Mouse (Mus musculus) lung, embryonic 15.5 days (tissue): ENCODE measurements around the gene Antxr1. TPM values are rescaled to one million over a fixed set of nuclear protein-coding genes. Genes with fewer than 3 reads are reported as not detected.

Experiments used
- ATAC-seq: fragments of 200-750 bp; cut with Nextera tagmentation; 2 replicates; pipeline ENCODE4 v1.8.0; 2017; ENCODE audit warnings: moderate number of reproducible peaks, borderline replicate concordance; ENCODE audit not compliant: low FRiP score, low TSS enrichment; ENCODE audit errors: extremely low read depth
- H3K27ac ChIP-seq: fragments of 300-500 bp; sonication (generic); 2 replicates; pipeline ENCODE4 v1.5.1; 2015; ENCODE audit warnings: moderate library complexity, mild to moderate bottlenecking, inconsistent platforms
- H3K27me3 ChIP-seq: fragments of 300-500 bp; sonication (generic); 2 replicates; pipeline ENCODE4 v1.6.1; 2015; ENCODE audit warnings: inconsistent platforms
- H3K36me3 ChIP-seq: fragments of 300-500 bp; sonication (generic); 2 replicates; pipeline ENCODE4 v1.6.1; 2015; ENCODE audit warnings: inconsistent platforms
- H3K4me1 ChIP-seq: fragments of 300-500 bp; sonication (generic); 2 replicates; pipeline ENCODE4 v1.6.1; 2015; ENCODE audit warnings: inconsistent platforms
- H3K4me2 ChIP-seq: fragments of 300-500 bp; sonication (generic); 2 replicates; pipeline ENCODE4 v1.6.1; 2015; ENCODE audit warnings: inconsistent platforms, mild to moderate bottlenecking, moderate library complexity
- H3K4me3 ChIP-seq: fragments of 300-500 bp; sonication (generic); 2 replicates; pipeline ENCODE4 v1.5.1; 2015; ENCODE audit warnings: mild to moderate bottlenecking, inconsistent platforms
- H3K9ac ChIP-seq: fragments of 300-500 bp; sonication (generic); 2 replicates; pipeline ENCODE4 v1.6.1; 2015; ENCODE audit warnings: inconsistent platforms
- H3K9me3 ChIP-seq: fragments of 300-500 bp; sonication (generic); 2 replicates; pipeline ENCODE4 v1.6.1; 2016; ENCODE audit warnings: inconsistent platforms
- WGBS: fragments of 180-500 bp; shearing (Covaris S2); methylation state at CpG from one replicate; pipeline ENCODE4 v1.1.7; 2015; 5-methylcytosine and 5-hydroxymethylcytosine counted together
- polyA plus RNA-seq: library from polyadenylated mRNA; unstranded; fragments of >200 nt; fragmentation: Nextera tagmentation; extraction: Ambion mirVana; gene quantifications from 2 replicates; pipeline ENCODE4 v1.2.1, GENCODE M21; 2015

Gene Antxr1
- polyA plus RNA-seq, 1 experiment from 2014 or later = 13.6 TPM

GRCm38 (mm10) chr6:87131078-87131477 is 204.5 kb downstream of the Antxr1 start:
- ATAC-seq = no peak
- H3K27ac ChIP-seq = no peak overlapping the region
- no peaks in the 10 kb centered on the region for H3K9me3 ChIP-seq
- H3K4me2 ChIP-seq = no peak overlapping the region
- 64% methylated on average over 1 of the region's 1 CpGs for WGBS
- H3K27me3 ChIP-seq = no peaks in the 10 kb centered on the region
- H3K36me3 ChIP-seq = peaks cover 9% of the 10 kb centered on the region; the same call in 1 of the 2 replicates
- peaks cover 12% of the 10 kb centered on the region for H3K4me1 ChIP-seq
- H3K4me3 ChIP-seq = no peak overlapping the region
- no peak overlapping the region for H3K9ac ChIP-seq

- H3K9ac ChIP-seq = no peak overlapping the region
- ATAC-seq = no peak
- no peak overlapping the region for H3K4me2 ChIP-seq
- H3K36me3 ChIP-seq = peaks cover 6% of the 10 kb centered on the region; the same call in 1 of the 2 replicates
- no peaks in the 10 kb centered on the region for H3K27me3 ChIP-seq
- no peak overlapping the region for H3K27ac ChIP-seq
- WGBS = 90% methylated on average over 7 of the region's 7 CpGs
- no peaks in the 10 kb centered on the region for H3K9me3 ChIP-seq
- H3K4me3 ChIP-seq = no peak overlapping the region
- H3K4me1 ChIP-seq = peaks cover 12% of the 10 kb centered on the region
These were observed 205.0 kb downstream of the Antxr1 start for GRCm38 (mm10) chr6:87130628-87131027.

- H3K4me3 ChIP-seq = no peak overlapping the region
- H3K36me3 ChIP-seq = 0 out of 2 replicates have a peak, but pooled peaks cover 3% of the 10 kb centered on the region
- ATAC-seq = no peak
- peaks cover 12% of the 10 kb centered on the region for H3K4me1 ChIP-seq
- H3K4me2 ChIP-seq = no peak overlapping the region
- no peak overlapping the region for H3K9ac ChIP-seq
- no peak overlapping the region for H3K27ac ChIP-seq
- H3K9me3 ChIP-seq = no peaks in the 10 kb centered on the region
- no peaks in the 10 kb centered on the region for H3K27me3 ChIP-seq
- 85% methylated on average over 8 of the region's 8 CpGs for WGBS
These were observed 205.8 kb downstream of the Antxr1 start for GRCm38 (mm10) chr6:87129861-87130260.

DNA sequence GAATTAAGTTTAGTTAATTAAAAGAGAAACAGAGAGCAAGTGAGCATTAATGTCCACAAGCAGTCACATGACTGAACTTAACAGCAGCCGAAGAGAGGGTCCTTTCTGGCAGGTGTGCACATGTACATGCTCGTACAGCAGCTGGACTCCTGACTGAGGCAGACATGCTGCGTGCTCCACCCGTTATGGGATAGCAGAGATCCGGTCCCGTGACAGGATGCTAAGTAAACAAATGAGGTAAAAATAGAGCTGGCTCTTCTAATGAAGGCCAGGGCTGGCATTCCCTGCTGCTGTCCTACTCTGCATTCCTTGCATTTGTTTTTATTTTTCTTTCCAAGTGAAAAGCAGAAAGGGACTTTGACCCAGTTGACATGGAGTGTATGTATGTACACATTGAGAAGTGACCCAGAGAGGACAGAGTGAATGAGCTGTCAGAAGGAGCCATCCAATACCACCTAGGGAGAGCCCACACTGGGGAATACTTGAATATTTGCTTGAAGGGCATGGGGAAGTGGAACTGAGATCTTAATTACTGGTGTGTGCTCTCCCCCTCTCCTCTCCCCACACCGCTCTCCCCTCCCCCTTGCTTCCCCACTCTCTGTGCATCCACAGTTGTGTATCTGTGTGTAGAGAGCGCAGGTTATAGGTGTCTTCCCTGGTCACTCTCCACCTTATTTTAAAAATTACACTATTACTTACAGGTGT is 208.4 kb downstream of the Antxr1 start:
- H3K9me3 ChIP-seq = no peaks in the 10 kb centered on the region
- no peaks in the 10 kb centered on the region for H3K27me3 ChIP-seq
- ATAC-seq = peak; percentile 67; the same call in 1 of the 2 replicates
- H3K27ac ChIP-seq = peak overlapping the region; percentile 32; the same call in 1 of the 2 replicates
- 29% methylated on average over 8 of the region's 8 CpGs for WGBS
- peaks cover 12% of the 10 kb centered on the region for H3K4me1 ChIP-seq
- no peak overlapping the region for H3K4me3 ChIP-seq
- H3K36me3 ChIP-seq = no peaks in the 10 kb centered on the region
- no peak overlapping the region for H3K9ac ChIP-seq
- H3K4me2 ChIP-seq = no peak overlapping the region

DNA sequence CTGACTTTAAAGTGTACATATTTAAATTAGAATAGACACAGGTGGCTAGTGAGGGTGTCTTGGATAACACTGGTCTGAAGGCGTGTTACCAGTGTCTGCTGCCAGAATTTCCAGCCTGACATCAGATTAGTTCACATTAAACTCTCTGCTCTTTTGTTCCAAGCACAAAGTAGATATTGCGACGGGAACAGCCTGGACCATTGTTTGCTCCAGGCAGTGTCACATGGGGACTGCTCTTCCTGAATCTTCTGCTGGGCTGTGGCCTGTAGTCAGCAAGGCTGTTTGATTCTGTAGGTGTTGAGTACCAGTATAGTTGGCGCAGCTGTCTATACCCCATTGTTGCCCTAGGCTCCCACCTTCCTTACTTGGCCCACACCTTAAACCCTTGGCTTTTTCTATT is 211.6 kb downstream of the Antxr1 start:
- Histone ChIP-seq H3K4me1 (peaks cover 21% of the 10 kb centered on the region), H3K9ac (no peak overlapping the region), H3K27ac (no peak overlapping the region), H3K36me3 (no peaks in the 10 kb centered on the region), H3K9me3 (no peaks in the 10 kb centered on the region), H3K27me3 (no peaks in the 10 kb centered on the region), H3K4me2 (no peak overlapping the region), H3K4me3 (no peak overlapping the region)
- ATAC-seq = no peak
- WGBS = 80% methylated on average over 4 of the region's 4 CpGs

DNA sequence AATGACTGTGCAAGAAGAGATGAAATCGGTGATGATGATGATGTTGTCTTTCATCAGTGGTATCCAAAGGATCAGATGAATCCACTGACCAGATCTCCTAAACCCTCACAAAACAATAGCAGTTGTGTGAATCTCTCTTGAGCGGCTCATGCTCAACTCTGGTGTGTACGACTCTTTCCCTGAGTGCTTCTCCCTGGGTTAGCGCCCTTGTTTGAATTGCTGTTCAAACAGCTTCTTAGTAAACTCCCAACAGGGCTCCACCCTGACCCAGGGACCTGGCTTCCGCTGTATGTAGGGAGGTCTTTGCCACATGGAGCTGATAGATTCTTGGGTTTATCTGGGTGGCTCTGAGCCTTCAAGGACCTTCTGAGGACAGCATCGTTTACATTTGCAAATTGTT is 212.2 kb downstream of the Antxr1 start:
- no peak overlapping the region for H3K27ac ChIP-seq
- no peak overlapping the region for H3K4me3 ChIP-seq
- WGBS = 59% methylated on average over 6 of the region's 6 CpGs
- H3K27me3 ChIP-seq = no peaks in the 10 kb centered on the region
- H3K4me2 ChIP-seq = no peak overlapping the region
- no peak overlapping the region for H3K9ac ChIP-seq
- no peak for ATAC-seq
- no peaks in the 10 kb centered on the region for H3K9me3 ChIP-seq
- H3K4me1 ChIP-seq = peaks cover 21% of the 10 kb centered on the region
- H3K36me3 ChIP-seq = no peaks in the 10 kb centered on the region

GRCm38 (mm10) chr6:87121961-87122360 is 213.7 kb downstream of the Antxr1 start:
- no peaks in the 10 kb centered on the region for H3K9me3 ChIP-seq
- H3K27me3 ChIP-seq = no peaks in the 10 kb centered on the region
- no peak overlapping the region for H3K27ac ChIP-seq
- WGBS = 37% methylated on average over 7 of the region's 7 CpGs
- peaks cover 14% of the 10 kb centered on the region for H3K4me1 ChIP-seq
- no peak overlapping the region for H3K4me3 ChIP-seq
- ATAC-seq = no peak
- H3K9ac ChIP-seq = no peak overlapping the region
- H3K36me3 ChIP-seq = no peaks in the 10 kb centered on the region
- H3K4me2 ChIP-seq = no peak overlapping the region

GRCm38 (mm10) chr6:87120661-87121060 is 215.0 kb downstream of the Antxr1 start:
- no peaks in the 10 kb centered on the region for H3K36me3 ChIP-seq

DNA sequence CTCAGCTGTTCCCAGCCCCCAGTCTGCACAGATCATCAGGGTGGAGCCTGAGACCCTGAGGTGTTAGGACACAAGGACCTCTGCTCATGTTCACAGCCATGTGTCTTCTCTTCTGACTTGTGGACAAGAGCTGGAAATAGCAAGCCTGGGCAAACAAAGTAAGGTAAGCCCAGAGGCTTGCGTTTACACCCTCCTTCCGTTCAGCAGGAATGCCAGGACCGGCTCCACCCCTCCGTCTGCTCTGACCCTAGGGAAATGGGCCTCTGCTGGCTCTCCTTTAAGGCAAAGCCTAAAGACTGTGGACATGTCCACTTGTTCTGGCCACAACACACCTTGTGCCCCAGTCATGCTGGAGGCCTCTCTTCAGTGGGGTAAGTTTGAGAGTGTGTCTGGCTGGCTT is 215.6 kb downstream of the Antxr1 start:
- Histone ChIP-seq H3K9ac (no peak overlapping the region), H3K9me3 (no peaks in the 10 kb centered on the region), H3K4me3 (no peak overlapping the region), H3K4me1 (peaks cover 9% of the 10 kb centered on the region; the same call in 1 of the 2 replicates), H3K4me2 (no peak overlapping the region), H3K27me3 (no peaks in the 10 kb centered on the region), H3K36me3 (no peaks in the 10 kb centered on the region), H3K27ac (peak overlapping the region; percentile 67; the same call in 1 of the 2 replicates)
- WGBS = 31% methylated on average over 4 of the region's 4 CpGs
- ATAC-seq = no peak

More at GRCm38 (mm10) chr6:87120661-87121060, 215.0 kb downstream of the Antxr1 start:
- Histone ChIP-seq H3K4me1 (peaks cover 9% of the 10 kb centered on the region; the same call in 1 of the 2 replicates), H3K9ac (no peak overlapping the region), H3K27me3 (no peaks in the 10 kb centered on the region), H3K4me2 (no peak overlapping the region), H3K9me3 (no peaks in the 10 kb centered on the region), H3K4me3 (no peak overlapping the region), H3K27ac (no peak overlapping the region)
- ATAC-seq = no peak
- WGBS = 74% methylated on average over 6 of the region's 6 CpGs

DNA sequence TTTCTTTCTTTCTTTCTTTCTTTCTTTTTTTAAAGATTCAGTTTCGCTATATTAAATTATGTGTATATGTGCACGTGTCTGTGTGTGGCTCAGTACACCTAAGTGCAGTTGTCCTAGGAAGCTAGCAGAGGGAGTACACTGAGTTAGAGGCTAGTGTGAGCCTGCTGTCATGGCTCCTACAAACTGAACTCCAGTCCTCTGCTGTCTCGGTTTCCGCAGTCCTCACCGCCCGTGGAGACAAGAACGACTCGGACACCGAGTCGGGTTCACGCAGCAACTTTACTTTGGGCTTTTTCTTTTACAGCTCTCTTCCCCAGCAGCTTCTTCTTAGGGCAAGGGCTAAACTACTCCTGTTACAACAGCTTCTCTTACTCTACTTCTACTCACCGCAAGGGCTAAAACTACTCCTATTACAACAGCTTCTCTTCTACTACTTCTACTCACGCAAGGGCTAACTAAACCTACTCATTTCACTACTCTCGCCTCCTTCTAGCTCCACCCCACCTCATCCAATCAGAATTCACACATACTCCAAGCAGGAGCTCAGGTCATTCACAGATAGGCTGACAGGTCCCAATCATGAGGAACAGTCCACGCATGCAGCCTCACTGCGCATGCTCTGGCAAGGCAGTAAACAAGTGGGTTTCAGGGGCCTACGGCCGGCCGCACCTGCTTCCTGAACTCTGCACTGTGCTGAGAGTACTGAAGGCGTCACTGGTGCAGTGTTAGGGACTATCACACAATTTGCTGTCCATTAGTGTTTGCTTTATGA is 216.4 kb downstream of the Antxr1 start:
- no peaks in the 10 kb centered on the region for H3K27me3 ChIP-seq
- H3K4me3 ChIP-seq = no peak overlapping the region
- peak overlapping the region; percentile 67; the same call in 1 of the 2 replicates for H3K27ac ChIP-seq
- H3K4me1 ChIP-seq = peaks cover 9% of the 10 kb centered on the region; the same call in 1 of the 2 replicates
- no peak overlapping the region for H3K9ac ChIP-seq
- 74% methylated on average over 20 of the region's 20 CpGs for WGBS
- no peak overlapping the region for H3K4me2 ChIP-seq
- ATAC-seq = peak; percentile 55; the same call in 1 of the 2 replicates
- H3K36me3 ChIP-seq = no peaks in the 10 kb centered on the region
- H3K9me3 ChIP-seq = no peaks in the 10 kb centered on the region

- no peak overlapping the region for H3K4me2 ChIP-seq
- no peak for ATAC-seq
- H3K4me1 ChIP-seq = peaks cover 9% of the 10 kb centered on the region; the same call in 1 of the 2 replicates
- H3K27ac ChIP-seq = no peak overlapping the region
- no peak overlapping the region for H3K4me3 ChIP-seq
- H3K9ac ChIP-seq = no peak overlapping the region
- WGBS = 79% methylated on average over 7 of the region's 7 CpGs
- H3K9me3 ChIP-seq = no peaks in the 10 kb centered on the region
- H3K36me3 ChIP-seq = no peaks in the 10 kb centered on the region
- no peaks in the 10 kb centered on the region for H3K27me3 ChIP-seq
These were observed 219.0 kb downstream of the Antxr1 start for GRCm38 (mm10) chr6:87116596-87116995.

DNA sequence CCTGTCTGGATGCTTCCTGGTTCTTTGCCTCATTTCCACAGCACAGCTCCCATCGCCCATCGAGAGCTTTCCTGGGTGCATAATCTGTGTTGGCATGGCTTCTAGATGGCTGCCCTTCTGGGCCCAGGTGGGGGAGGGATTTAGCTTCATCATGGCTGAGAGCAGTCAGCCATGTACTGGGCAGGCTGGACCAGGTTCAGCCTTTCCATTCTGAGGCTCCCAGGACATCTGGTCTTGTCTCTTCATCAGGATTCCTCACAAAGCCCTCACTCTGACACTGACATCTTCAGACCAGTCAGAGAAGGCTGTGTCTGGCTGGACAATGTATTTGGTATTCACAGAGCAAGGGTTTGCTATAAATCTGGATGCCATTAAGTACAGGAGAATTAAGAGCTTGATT is 219.6 kb downstream of the Antxr1 start:
- H3K4me3 ChIP-seq = no peak overlapping the region
- H3K4me1 ChIP-seq = peaks cover 9% of the 10 kb centered on the region; the same call in 1 of the 2 replicates
- H3K27me3 ChIP-seq = no peaks in the 10 kb centered on the region
- H3K9ac ChIP-seq = no peak overlapping the region
- H3K4me2 ChIP-seq = no peak overlapping the region
- ATAC-seq = no peak
- no peak overlapping the region for H3K27ac ChIP-seq
- no peaks in the 10 kb centered on the region for H3K9me3 ChIP-seq
- WGBS = 90% methylated on average over 2 of the region's 2 CpGs
- H3K36me3 ChIP-seq = no peaks in the 10 kb centered on the region
